Mouse (Mus musculus) ovary, postnatal 36 days (tissue): ENCODE results near the gene Ttc33.

Source experiments
- DNase-seq: peaks from one replicate; pipeline ENCODE4 v3.0.0; 2022; ENCODE audit warnings: low spot score, mixed read lengths

The Ttc33 gene

GRCm38 (mm10) chr15:5185366-5186292 lies at the start of gene Ttc33:
Gene Ttc33, plus strand, starts transcription at chr15:5185525.
- peak; percentile 71 for DNase-seq

- no peak for DNase-seq
Observed at GRCm38 (mm10) chr15:5138021-5138856, 47.1 kb upstream of the Ttc33 start.

GRCm38 (mm10) chr15:5139366-5139765 lies 46.0 kb upstream of the Ttc33 start:
- DNase-seq, result no peak

- no peak for DNase-seq
Observed at GRCm38 (mm10) chr15:5139863-5140262, 45.5 kb upstream of the Ttc33 start.

- no peak for DNase-seq
Observed at GRCm38 (mm10) chr15:5140357-5140756, 45.0 kb upstream of the Ttc33 start.

- DNase-seq, result no peak
Observed at GRCm38 (mm10) chr15:5142047-5142446, 43.3 kb upstream of the Ttc33 start.

- DNase-seq, result no peak
Observed at GRCm38 (mm10) chr15:5142714-5143113, 42.6 kb upstream of the Ttc33 start.

- peak; percentile 79 for DNase-seq
Observed at GRCm38 (mm10) chr15:5143361-5144020, 41.8 kb upstream of the Ttc33 start, which contains the start of gene Prkaa1. Gene Prkaa1, plus strand, starts transcription at chr15:5143861.

GRCm38 (mm10) chr15:5144021-5144778 lies 41.1 kb upstream of the Ttc33 start:
- DNase-seq, result peak; percentile 77

GRCm38 (mm10) chr15:5145196-5145945 lies 40.0 kb upstream of the Ttc33 start:
- no peak for DNase-seq

GRCm38 (mm10) chr15:5149187-5149586 lies 36.1 kb upstream of the Ttc33 start:
- DNase-seq, result no peak

GRCm38 (mm10) chr15:5152171-5152570 lies 33.2 kb upstream of the Ttc33 start:
- DNase-seq, result no peak

GRCm38 (mm10) chr15:5154621-5155020 lies 30.7 kb upstream of the Ttc33 start:
- DNase-seq, result no peak

- DNase-seq, result no peak
Observed at GRCm38 (mm10) chr15:5155093-5155492, 30.2 kb upstream of the Ttc33 start.

- DNase-seq, result no peak
Observed at GRCm38 (mm10) chr15:5156355-5156754, 29.0 kb upstream of the Ttc33 start.

GRCm38 (mm10) chr15:5157386-5157785 lies 27.9 kb upstream of the Ttc33 start:
- no peak for DNase-seq

GRCm38 (mm10) chr15:5158827-5159226 lies 26.5 kb upstream of the Ttc33 start:
- peak; percentile 23 for DNase-seq

- DNase-seq, result no peak
Observed at GRCm38 (mm10) chr15:5165121-5165773, 20.1 kb upstream of the Ttc33 start.

GRCm38 (mm10) chr15:5173217-5173820 lies 12.0 kb upstream of the Ttc33 start:
- DNase-seq, result no peak
